Mouse (Mus musculus): ENCODE data around the gene Mxd3. TPM values are rescaled to one million over a fixed set of nuclear protein-coding genes. Genes with fewer than 3 reads are reported as not detected.

The Mxd3 gene
- 0.68 TPM for polyA plus RNA-seq (2014; fragmentation: Illumina TruSeq; extraction: RNeasy Lipid Tissue Mini Kit (QIAGEN cat#74804))

DNA sequence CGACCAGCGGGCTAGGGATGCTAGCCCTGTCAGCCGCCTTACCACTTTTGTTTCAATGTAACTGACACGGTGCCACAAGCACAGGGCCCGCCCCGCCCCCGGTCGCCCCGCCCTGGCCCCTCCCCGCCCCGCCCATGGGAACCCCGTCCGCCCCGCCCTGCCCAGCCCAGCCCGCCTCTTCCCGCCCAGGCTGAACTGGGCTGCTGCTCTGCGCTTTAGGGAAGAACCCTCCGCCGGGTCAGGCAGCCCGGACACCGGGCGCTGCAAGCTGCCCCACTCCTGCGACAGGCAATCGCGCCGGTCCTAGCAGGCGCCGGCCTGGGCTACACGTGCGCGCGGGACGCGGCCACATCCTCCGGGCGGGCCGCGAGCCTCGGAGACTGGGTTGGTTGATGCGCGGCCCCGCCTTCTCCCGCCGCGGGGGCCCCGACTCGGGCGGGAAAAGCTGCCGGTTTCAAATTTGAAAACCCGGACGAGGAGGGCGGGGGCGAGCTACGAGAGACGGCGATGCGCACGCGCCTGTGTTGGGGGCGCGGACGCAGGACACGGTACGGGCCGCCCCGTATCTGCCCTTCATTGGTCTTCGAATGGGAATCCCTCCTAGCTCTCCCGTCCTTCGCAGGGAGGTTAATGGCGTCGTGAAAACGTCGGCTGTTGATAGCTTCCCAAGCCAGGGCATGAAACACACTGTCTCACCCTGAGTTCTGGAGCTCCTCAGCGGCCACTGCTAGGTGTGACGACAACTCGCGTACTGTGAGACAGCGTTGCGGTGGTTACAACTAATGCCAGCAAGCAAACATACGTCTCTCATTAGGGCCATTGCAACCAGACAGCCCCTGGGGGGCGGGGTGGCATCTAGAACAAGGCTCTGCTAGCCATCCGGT lies at the start of gene Mxd3:
Gene Mxd3, minus strand, starts transcription at position 141 of the 884 bp plus-strand sequence.

GRCm38 (mm10) chr13:55369531-55370114 lies 40.0 kb upstream of the Mxd3 start, which contains the start of gene Rgs14:
Rgs14 (plus strand) TSS chr13:55369732.

GRCm38 (mm10) chr13:55362453-55363060 lies 32.9 kb upstream of the Mxd3 start, which contains the start of gene Lman2:
Lman2 (minus strand) TSS chr13:55362783.

GRCm38 (mm10) chr13:55321434-55322129 lies 8.0 kb downstream of the Mxd3 start, which contains the start of gene Rab24:
Rab24 (minus strand) TSS chr13:55321946.

GRCm38 (mm10) chr13:55319931-55320533 lies 9.6 kb downstream of the Mxd3 start, which contains the start of gene Prelid1:
Prelid1 (plus strand) TSS chr13:55320500.

Other genes with a start within 250 kb of the Mxd3 start
- 46.3 TPM for gene Uimc1, start 229.5 kb downstream of the Mxd3 start, polyA plus RNA-seq (2014; fragmentation: Illumina TruSeq; extraction: RNeasy Lipid Tissue Mini Kit (QIAGEN cat#74804))
- gene Zfp346, start 224.5 kb downstream of the Mxd3 start, polyA plus RNA-seq (2014; fragmentation: Illumina TruSeq; extraction: RNeasy Lipid Tissue Mini Kit (QIAGEN cat#74804)) = 8.5 TPM
- not detected for gene Gm17617, start 196.3 kb downstream of the Mxd3 start, polyA plus RNA-seq (2014; fragmentation: Illumina TruSeq; extraction: RNeasy Lipid Tissue Mini Kit (QIAGEN cat#74804))
- gene Fgfr4, start 177.2 kb downstream of the Mxd3 start, polyA plus RNA-seq (2014; fragmentation: Illumina TruSeq; extraction: RNeasy Lipid Tissue Mini Kit (QIAGEN cat#74804)) = 0.34 TPM
- gene Nsd1, start 120.0 kb downstream of the Mxd3 start, polyA plus RNA-seq (2014; fragmentation: Illumina TruSeq; extraction: RNeasy Lipid Tissue Mini Kit (QIAGEN cat#74804)) = 125 TPM
- 4.0 TPM for gene Prelid1, start 9.3 kb downstream of the Mxd3 start, polyA plus RNA-seq (2014; fragmentation: Illumina TruSeq; extraction: RNeasy Lipid Tissue Mini Kit (QIAGEN cat#74804))
- gene Rab24, start 7.9 kb downstream of the Mxd3 start, polyA plus RNA-seq (2014; fragmentation: Illumina TruSeq; extraction: RNeasy Lipid Tissue Mini Kit (QIAGEN cat#74804)) = 3.6 TPM
- gene Lman2, start 33.0 kb upstream of the Mxd3 start, polyA plus RNA-seq (2014; fragmentation: Illumina TruSeq; extraction: RNeasy Lipid Tissue Mini Kit (QIAGEN cat#74804)) = 34.2 TPM
- not detected for gene Rgs14, start 39.9 kb upstream of the Mxd3 start, polyA plus RNA-seq (2014; fragmentation: Illumina TruSeq; extraction: RNeasy Lipid Tissue Mini Kit (QIAGEN cat#74804))
- not detected for gene Slc34a1, start 68.4 kb upstream of the Mxd3 start, polyA plus RNA-seq (2014; fragmentation: Illumina TruSeq; extraction: RNeasy Lipid Tissue Mini Kit (QIAGEN cat#74804))
- gene Pfn3, start 85.4 kb upstream of the Mxd3 start, polyA plus RNA-seq (2014; fragmentation: Illumina TruSeq; extraction: RNeasy Lipid Tissue Mini Kit (QIAGEN cat#74804)) = not detected
- gene F12, start 97.0 kb upstream of the Mxd3 start, polyA plus RNA-seq (2014; fragmentation: Illumina TruSeq; extraction: RNeasy Lipid Tissue Mini Kit (QIAGEN cat#74804)) = not detected
- gene Grk6, start 115.2 kb upstream of the Mxd3 start, polyA plus RNA-seq (2014; fragmentation: Illumina TruSeq; extraction: RNeasy Lipid Tissue Mini Kit (QIAGEN cat#74804)) = 4.1 TPM
- gene Prr7, start 134.4 kb upstream of the Mxd3 start, polyA plus RNA-seq (2014; fragmentation: Illumina TruSeq; extraction: RNeasy Lipid Tissue Mini Kit (QIAGEN cat#74804)) = not detected
- gene Dbn1, start 158.3 kb upstream of the Mxd3 start, polyA plus RNA-seq (2014; fragmentation: Illumina TruSeq; extraction: RNeasy Lipid Tissue Mini Kit (QIAGEN cat#74804)) = 3.1 TPM
- gene Pdlim7, start 183.9 kb upstream of the Mxd3 start, polyA plus RNA-seq (2014; fragmentation: Illumina TruSeq; extraction: RNeasy Lipid Tissue Mini Kit (QIAGEN cat#74804)) = 0.43 TPM
- gene Dok3, start 199.5 kb upstream of the Mxd3 start, polyA plus RNA-seq (2014; fragmentation: Illumina TruSeq; extraction: RNeasy Lipid Tissue Mini Kit (QIAGEN cat#74804)) = not detected
- gene Ddx41, start 206.8 kb upstream of the Mxd3 start, polyA plus RNA-seq (2014; fragmentation: Illumina TruSeq; extraction: RNeasy Lipid Tissue Mini Kit (QIAGEN cat#74804)) = 2.7 TPM
- gene Fam193b, start 241.3 kb upstream of the Mxd3 start, polyA plus RNA-seq (2014; fragmentation: Illumina TruSeq; extraction: RNeasy Lipid Tissue Mini Kit (QIAGEN cat#74804)) = 4.6 TPM
- 84.6 TPM for gene Tmed9, start 243.9 kb upstream of the Mxd3 start, polyA plus RNA-seq (2014; fragmentation: Illumina TruSeq; extraction: RNeasy Lipid Tissue Mini Kit (QIAGEN cat#74804))